9 mouse cellular contexts compared by ENCODE assay signal in the genomic region with DNA sequence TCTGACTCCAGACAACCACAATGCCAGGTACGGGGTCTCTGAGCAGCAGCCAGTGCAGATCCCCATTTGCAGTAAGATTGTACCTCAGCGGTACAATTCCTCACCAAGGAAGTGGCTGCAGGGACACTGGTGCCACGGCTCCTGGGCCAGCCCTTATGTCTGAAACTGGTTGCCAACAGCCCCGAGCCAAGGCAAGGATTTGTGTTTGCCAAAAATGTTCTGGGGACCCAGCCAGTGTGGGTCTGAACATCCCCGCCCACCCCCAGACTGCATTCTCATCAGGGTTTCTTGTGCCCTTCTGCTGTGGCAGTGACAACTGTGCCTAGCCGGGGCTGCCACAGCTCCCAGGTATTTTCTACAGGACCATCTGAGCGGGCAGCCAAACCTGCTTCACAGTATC.
"Had no signal": no experiment of that assay in that cellular context is flagged by ENCODE, and none has a peak within 500 bp of the region (broad histone marks: within the 10 kb centered on the region; RNA-seq: fewer than 3 reads in every experiment).

No protein-coding gene starts in this region.

- DNase-seq: kidney, adult 8-10 months; kidney, postnatal 25 days; lung, adult 2 months; lung, postnatal 36 days; thymus, postnatal 4 days had no signal

- H3K27ac ChIP-seq: limb, embryonic 10.5 days; liver, embryonic 15.5 days; midbrain, embryonic 13.5 days; stomach, postnatal 0 days had no signal

- H3K4me3 ChIP-seq: liver, embryonic 15.5 days; midbrain, embryonic 13.5 days had no signal
